Comparison of ENCODE assay signal across 7 mouse cellular contexts in genomic region chr12:11456213-11456612, GRCm38 (mm10). TPM values are rescaled to one million over a fixed set of nuclear protein-coding genes. Genes with fewer than 3 reads are reported as not detected.
DNase-seq lines count a peak whose midpoint lies in the region; ATAC-seq and TF ChIP-seq lines count a peak whose summit lies in the region.

No protein-coding gene starts in this region.

- ATAC-seq in lung, embryonic 15.5 days (ENCODE audit: borderline replicate concordance, extremely low read depth, low FRiP score, low TSS enrichment), result no peak; the same call in 1 of the 2 replicates
- ATAC-seq in forebrain, embryonic 13.5 days, result no peak
- ATAC-seq in limb, embryonic 12.5 days (ENCODE audit: insufficient number of reproducible peaks, insufficient read depth, low FRiP score, low TSS enrichment, low read depth), result peak; percentile 73; the same call in 1 of the 2 replicates
- ATAC-seq in stomach, embryonic 14.5 days (ENCODE audit: insufficient number of reproducible peaks, insufficient read depth, low FRiP score, low read depth), result peak; percentile 61; the same call in 1 of the 2 replicates

- no peak for TF ChIP-seq POLR2A in thymus, adult 2 months (IDR thresholded peaks at IDR 0.05; ENCODE audit: control insufficient read depth, extremely low read depth, insufficient read depth, low read length, poor library complexity)

- H3K36me3 ChIP-seq in lung, embryonic 15.5 days, result no peaks in the 10 kb centered on the region
- H3K36me3 ChIP-seq in forebrain, embryonic 13.5 days (ENCODE audit: poor library complexity, severe bottlenecking), result no peaks in the 10 kb centered on the region
- no peaks in the 10 kb centered on the region for H3K36me3 ChIP-seq in limb, embryonic 12.5 days
- H3K36me3 ChIP-seq in stomach, embryonic 14.5 days (ENCODE audit: control insufficient read depth, insufficient read depth, low read length), result no peaks in the 10 kb centered on the region
- H3K36me3 ChIP-seq in thymus, adult 2 months (ENCODE audit: control insufficient read depth, insufficient read depth, low read length), result no peaks in the 10 kb centered on the region

- H3K9me3 ChIP-seq in lung, embryonic 15.5 days, result no peaks in the 10 kb centered on the region
- H3K9me3 ChIP-seq in forebrain, embryonic 13.5 days (replicated peaks), result no peaks in the 10 kb centered on the region
- no peaks in the 10 kb centered on the region for H3K9me3 ChIP-seq in limb, embryonic 12.5 days
- no peaks in the 10 kb centered on the region for H3K9me3 ChIP-seq in stomach, embryonic 14.5 days (ENCODE audit: control insufficient read depth, low read depth, low read length)

- no peak for DNase-seq in lung, postnatal 14 days
- DNase-seq in thymus, adult 2 months, result no peak
- DNase-seq in cerebellum, adult 11 months, result no peak

- no peak for TF ChIP-seq CTCF in thymus, adult 2 months (IDR thresholded peaks at IDR 0.05; ENCODE audit: borderline replicate concordance, control insufficient read depth, extremely low read depth, insufficient read depth, low read length, poor library complexity)

- peak overlapping the region; percentile 54 for H3K4me3 ChIP-seq in lung, embryonic 15.5 days
- peak overlapping the region; percentile 59 for H3K4me3 ChIP-seq in forebrain, embryonic 13.5 days
- H3K4me3 ChIP-seq in limb, embryonic 12.5 days (replicated peaks), result peak overlapping the region; percentile 62
- H3K4me3 ChIP-seq in stomach, embryonic 14.5 days (ENCODE audit: low read depth, low read length), result peak overlapping the region; percentile 46
- no peak overlapping the region for H3K4me3 ChIP-seq in thymus, adult 2 months (ENCODE audit: control insufficient read depth, insufficient read depth, low read length)

- H3K27ac ChIP-seq in lung, embryonic 15.5 days, result no peak overlapping the region
- no peak overlapping the region for H3K27ac ChIP-seq in forebrain, embryonic 13.5 days
- H3K27ac ChIP-seq in limb, embryonic 12.5 days, result no peak overlapping the region
- H3K27ac ChIP-seq in stomach, embryonic 14.5 days (ENCODE audit: low read length), result no peak overlapping the region
- H3K27ac ChIP-seq in thymus, adult 2 months (ENCODE audit: control insufficient read depth, insufficient read depth, low read length), result no peak overlapping the region

- WGBS in lung, embryonic 15.5 days, result 2% methylated on average over 11 of the region's 11 CpGs
- 6% methylated on average over 11 of the region's 11 CpGs for WGBS in forebrain, embryonic 13.5 days
- 5% methylated on average over 11 of the region's 11 CpGs for WGBS in limb, embryonic 12.5 days
- 5% methylated on average over 11 of the region's 11 CpGs for WGBS in stomach, embryonic 14.5 days
- 12% methylated on average over 11 of the region's 11 CpGs for WGBS in thymus, adult 2 months

- H3K27me3 ChIP-seq in lung, embryonic 15.5 days, result peaks cover 11% of the 10 kb centered on the region
- H3K27me3 ChIP-seq in forebrain, embryonic 13.5 days, result 0 out of 2 replicates have a peak, but pooled peaks cover 5% of the 10 kb centered on the region
- peaks cover 12% of the 10 kb centered on the region for H3K27me3 ChIP-seq in limb, embryonic 12.5 days
- no peaks in the 10 kb centered on the region for H3K27me3 ChIP-seq in stomach, embryonic 14.5 days (ENCODE audit: control insufficient read depth, insufficient read depth, low read length)
- peaks cover 2% of the 10 kb centered on the region; the same call in 1 of the 2 replicates for H3K27me3 ChIP-seq in thymus, adult 2 months (ENCODE audit: control insufficient read depth, insufficient read depth, low read length)

- H3K9ac ChIP-seq in lung, embryonic 15.5 days, result peak overlapping the region; percentile 51
- H3K9ac ChIP-seq in forebrain, embryonic 13.5 days, result peak overlapping the region; percentile 70
- peak overlapping the region; percentile 64 for H3K9ac ChIP-seq in limb, embryonic 12.5 days (replicated peaks)
- H3K9ac ChIP-seq in stomach, embryonic 14.5 days (replicated peaks; ENCODE audit: low read depth, low read length), result peak overlapping the region; percentile 43

- peak overlapping the region; percentile 97 for H3K4me2 ChIP-seq in lung, embryonic 15.5 days
- H3K4me2 ChIP-seq in forebrain, embryonic 13.5 days, result peak overlapping the region; percentile 85
- peak overlapping the region; percentile 83 for H3K4me2 ChIP-seq in limb, embryonic 12.5 days
- H3K4me2 ChIP-seq in stomach, embryonic 14.5 days (replicated peaks; ENCODE audit: low read depth, low read length), result peak overlapping the region; percentile 95

- H3K4me1 ChIP-seq in lung, embryonic 15.5 days, result peaks cover 5% of the 10 kb centered on the region; the same call in 1 of the 2 replicates
- no peaks in the 10 kb centered on the region for H3K4me1 ChIP-seq in forebrain, embryonic 13.5 days
- H3K4me1 ChIP-seq in limb, embryonic 12.5 days (replicated peaks), result no peaks in the 10 kb centered on the region
- no peaks in the 10 kb centered on the region for H3K4me1 ChIP-seq in stomach, embryonic 14.5 days (ENCODE audit: control insufficient read depth, insufficient read depth, low read length)
- H3K4me1 ChIP-seq in thymus, adult 2 months (replicated peaks; ENCODE audit: control insufficient read depth, insufficient read depth, low read length), result no peaks in the 10 kb centered on the region

RNA-seq across cellular contexts. Expression of gene Rad51ap2, which starts 0.3 kb away (rescaled TPM):
- polyA plus RNA-seq in lung, embryonic 15.5 days (2015; fragmentation: Nextera tagmentation; extraction: Ambion mirVana), result 0.43 and 0.46 TPM in 2 replicates
- polyA plus RNA-seq in forebrain, embryonic 13.5 days (2015; fragmentation: Nextera tagmentation; extraction: Ambion mirVana), result 0.25 and 0.37 TPM in 2 replicates
- polyA plus RNA-seq in limb, embryonic 12.5 days (2016; fragmentation: Nextera tagmentation; extraction: Ambion mirVana), result 0.19 and 0.29 TPM in 2 replicates
- polyA plus RNA-seq in stomach, embryonic 14.5 days (2014; fragmentation: Nextera tagmentation; extraction: Ambion mirVana), result 0.29 and 0.32 TPM in 2 replicates
- not detected in 2 replicates for polyA plus RNA-seq in thymus, adult 2 months (2012; rRNA removed)

RNA-seq across cellular contexts. Expression of gene Vsnl1, which starts 19.8 kb away (rescaled TPM):
- 4.1 and 5.9 TPM in 2 replicates for polyA plus RNA-seq in lung, embryonic 15.5 days (2015; fragmentation: Nextera tagmentation; extraction: Ambion mirVana)
- polyA plus RNA-seq in forebrain, embryonic 13.5 days (2015; fragmentation: Nextera tagmentation; extraction: Ambion mirVana), result 3.3 and 4.8 TPM in 2 replicates
- 0.53 and 1.0 TPM in 2 replicates for polyA plus RNA-seq in limb, embryonic 12.5 days (2016; fragmentation: Nextera tagmentation; extraction: Ambion mirVana)
- polyA plus RNA-seq in stomach, embryonic 14.5 days (2014; fragmentation: Nextera tagmentation; extraction: Ambion mirVana), result 1.1 and 1.4 TPM in 2 replicates
- polyA plus RNA-seq in thymus, adult 2 months (2012; rRNA removed), result 0.16 and 0.40 TPM in 2 replicates

Comparison
In these comparisons a context has a peak if more than half of its experiments do, and no peak if none do; other contexts are left out.
1. ATAC-seq: peak in limb, embryonic 12.5 days (single experiment) and stomach, embryonic 14.5 days (single experiment); none in lung, embryonic 15.5 days (single experiment) and forebrain, embryonic 13.5 days (single experiment).
2. Peak in every context shown above with its lines, with median percentiles within 50 percentile points of each other: H3K4me2 ChIP-seq and H3K9ac ChIP-seq.